Mouse (Mus musculus) lung, postnatal 36 days (tissue): Measurements from ENCODE around the gene Mecom.
A peak's percentile ranks its signal among the peaks of the same experiment; 100 is the strongest.
"Not testable (repeated sequence)": the region's sequence is repeated elsewhere in the genome, so short reads cannot be mapped to it uniquely, and the experiment has no call there.

Experiments
- DNase-seq: peaks from one replicate; pipeline ENCODE4 v3.0.0; 2022; ENCODE audit warnings: mixed read lengths

The Mecom gene

DNA sequence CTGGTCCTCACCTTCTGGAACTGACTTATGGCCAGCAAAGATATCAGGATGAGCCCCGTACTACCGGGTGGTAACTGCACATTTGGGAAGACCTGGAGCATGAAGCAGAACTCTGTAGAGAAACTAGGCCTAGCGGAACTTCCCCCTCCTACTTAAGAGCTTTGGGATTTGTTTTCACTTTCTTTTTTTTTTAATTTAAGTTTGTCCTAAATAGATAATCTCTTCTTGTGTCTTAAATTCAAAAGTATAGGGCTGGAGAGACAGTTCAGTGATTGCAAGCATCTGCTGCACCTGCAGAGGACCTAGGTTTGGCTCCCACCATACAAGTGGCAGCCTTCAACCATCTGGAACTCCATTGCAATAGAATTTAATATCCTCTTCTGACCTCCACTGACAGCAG lies at the start of gene Mecom:
Gene Mecom, minus strand, starts transcription at position 101 of the 400 bp plus-strand sequence.
- no peak for DNase-seq

DNA sequence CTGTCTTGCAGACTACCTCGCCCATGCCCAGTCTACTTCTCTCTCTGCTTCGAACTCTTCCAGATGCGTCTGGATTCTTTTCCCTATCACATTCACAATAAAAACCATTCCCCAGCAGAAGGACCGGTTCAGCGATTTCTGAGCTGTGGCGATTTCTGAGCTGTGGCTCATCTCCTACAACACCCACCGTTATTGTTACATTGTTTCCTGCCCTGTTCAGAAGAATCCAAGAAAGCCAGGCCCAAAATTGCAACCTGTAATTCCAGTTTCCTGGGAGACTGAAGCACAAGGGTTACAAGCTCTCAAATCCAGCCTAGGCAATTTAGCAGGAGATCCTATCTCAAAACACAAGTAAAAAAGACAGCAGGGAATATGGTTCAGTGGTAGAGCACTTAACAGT lies 49.5 kb upstream of the Mecom start:
- DNase-seq = no peak

DNA sequence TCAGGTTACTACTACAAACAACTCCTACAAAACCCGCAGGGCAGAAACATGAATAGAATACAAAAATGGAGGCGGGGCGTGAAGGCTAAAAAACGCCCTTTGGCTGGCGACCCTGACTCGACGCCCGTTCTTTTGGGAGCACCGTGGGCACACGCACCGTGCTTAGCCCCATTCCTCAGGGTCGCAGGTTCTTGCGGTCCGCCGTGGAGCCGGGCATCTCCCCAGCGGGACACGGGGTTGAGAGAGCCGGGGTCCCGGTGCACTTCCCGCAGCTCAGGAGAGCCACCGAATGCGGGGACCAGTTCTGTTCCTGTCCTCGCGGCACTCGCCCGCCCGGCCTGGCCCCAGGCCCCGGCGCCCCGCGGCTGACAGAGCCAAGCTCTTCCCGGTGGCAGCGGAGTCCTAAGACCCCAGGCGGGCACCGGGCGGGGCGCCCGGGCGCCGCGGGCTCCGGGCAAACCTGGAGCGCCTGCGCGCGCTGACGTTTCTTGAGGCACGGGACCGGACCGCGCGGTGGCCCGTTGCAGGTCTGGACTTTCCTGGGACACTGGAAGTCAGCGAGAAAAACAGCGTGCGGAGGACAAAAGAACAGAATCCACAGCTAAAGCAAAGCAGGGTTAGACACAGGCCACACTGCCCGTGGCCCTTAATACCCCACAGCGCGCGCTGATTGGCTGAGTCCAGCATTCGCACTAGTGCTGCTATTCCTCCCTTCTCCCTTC lies 47.5 kb upstream of the Mecom start:
- peak; percentile 46 for DNase-seq

DNA sequence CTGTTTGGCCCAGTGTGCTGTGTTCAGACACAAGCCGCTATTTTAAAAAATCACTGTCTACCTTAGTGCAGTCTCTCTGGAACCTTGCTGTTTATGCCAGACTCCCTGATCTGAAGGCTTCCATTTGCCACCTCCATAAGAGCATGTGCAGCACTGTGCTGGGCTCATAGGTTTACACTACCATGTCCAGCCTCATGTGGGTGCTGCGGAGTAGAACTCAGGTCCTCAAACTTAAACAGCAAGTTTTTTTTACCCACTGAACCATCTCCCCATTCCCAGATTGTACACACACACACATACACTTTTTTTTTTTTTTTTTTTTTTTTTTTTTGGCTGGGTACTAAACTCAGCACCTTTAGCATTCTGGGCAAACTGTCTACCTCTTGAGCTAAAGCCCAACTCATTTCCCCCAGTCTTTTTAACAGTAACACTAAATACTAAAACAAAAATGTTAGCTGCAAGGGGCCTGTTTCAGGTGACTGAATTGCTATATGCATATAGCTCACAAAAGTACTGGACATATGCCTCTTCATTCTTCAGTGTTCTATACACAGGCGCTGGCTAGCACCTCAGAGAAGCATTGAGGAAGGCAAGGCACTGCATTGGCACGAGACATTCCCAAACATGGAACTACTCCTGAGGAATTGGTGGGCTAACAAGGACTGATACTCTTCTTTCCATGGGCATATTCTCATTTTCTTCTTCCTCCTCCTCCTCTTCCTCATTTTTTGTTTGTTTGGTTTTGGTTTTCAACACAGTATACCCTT lies 46.1 kb upstream of the Mecom start:
- DNase-seq = peak; percentile 15

DNA sequence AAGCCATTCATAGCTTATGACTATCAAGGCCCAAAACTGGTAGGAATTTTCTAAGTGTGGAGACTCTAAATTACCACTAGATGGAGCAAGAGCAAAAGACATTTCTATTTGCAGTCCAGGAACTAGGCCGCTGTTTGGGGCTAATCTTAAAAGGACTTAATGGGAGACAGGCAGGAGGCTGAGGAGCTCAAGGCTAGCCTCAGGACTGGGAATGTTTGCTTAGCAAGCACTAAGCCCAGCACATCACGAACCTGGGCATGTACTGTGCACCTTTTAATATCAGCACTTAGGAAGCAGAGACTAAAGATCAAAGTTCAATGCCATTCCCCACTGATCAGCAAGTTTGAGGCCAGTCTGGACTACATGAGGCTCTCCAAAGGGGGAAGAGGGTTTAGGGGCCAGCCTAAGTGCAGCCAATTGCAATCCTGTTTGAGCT lies 44.6 kb upstream of the Mecom start:
- DNase-seq = peak; percentile 61

DNA sequence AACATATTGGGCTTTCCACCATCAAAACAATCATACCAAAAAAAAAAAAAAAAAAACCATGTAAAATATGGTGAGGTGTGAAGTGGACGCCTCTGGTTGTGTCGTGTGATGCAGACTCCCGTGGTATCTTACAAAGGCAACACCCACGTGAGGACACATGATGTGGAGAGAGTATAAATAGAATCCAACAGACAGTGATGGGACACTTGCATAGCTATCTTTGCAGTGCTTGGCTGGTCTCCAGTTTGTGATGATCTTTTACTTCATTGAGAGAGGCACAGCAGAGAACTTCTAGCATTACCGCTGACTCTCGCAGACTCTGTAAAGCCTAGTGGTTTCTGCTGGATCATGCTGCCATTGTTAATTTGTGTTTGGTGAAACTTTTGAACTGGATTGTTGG lies 41.1 kb upstream of the Mecom start:
- DNase-seq = no peak

DNA sequence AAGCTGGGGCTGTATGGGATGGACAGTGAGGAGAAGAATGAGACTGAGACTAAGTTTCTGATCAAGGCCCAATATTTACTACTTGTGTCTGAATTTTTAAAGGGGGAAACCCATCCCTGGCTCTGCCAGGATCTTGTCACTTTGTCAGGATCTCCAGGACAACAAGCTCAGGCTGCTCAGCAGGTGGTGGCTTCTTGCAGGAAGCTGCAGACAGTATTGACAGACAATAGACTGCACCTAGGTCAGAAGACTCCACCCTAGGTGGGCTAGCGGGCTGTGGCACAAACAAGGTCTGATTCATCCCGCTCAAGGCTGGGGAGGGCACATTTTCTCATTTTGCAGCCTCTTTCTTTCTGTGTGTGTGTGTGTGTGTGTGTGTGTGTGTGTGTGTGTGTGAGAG lies 25.7 kb upstream of the Mecom start:
- no peak for DNase-seq

DNA sequence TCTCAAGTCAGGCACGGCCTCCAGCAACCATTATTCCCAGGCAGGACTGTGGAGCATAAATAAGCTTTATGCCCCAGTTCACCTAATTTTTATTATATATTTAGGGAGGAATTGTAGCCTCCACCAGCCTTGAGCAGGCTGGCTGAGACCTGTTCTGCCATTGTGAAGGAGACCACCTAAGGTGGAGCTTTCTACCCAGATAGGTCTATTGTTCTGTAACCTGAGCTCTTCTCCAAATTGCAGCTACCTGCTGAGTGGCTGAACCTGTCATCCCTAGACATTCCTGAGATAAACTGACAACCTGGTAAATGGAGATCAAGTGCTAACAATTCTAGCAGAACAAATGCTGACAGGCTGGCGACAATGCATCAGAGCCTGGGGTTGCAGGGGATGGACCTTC lies 18.5 kb upstream of the Mecom start:
- not testable (repeated sequence) for DNase-seq

DNA sequence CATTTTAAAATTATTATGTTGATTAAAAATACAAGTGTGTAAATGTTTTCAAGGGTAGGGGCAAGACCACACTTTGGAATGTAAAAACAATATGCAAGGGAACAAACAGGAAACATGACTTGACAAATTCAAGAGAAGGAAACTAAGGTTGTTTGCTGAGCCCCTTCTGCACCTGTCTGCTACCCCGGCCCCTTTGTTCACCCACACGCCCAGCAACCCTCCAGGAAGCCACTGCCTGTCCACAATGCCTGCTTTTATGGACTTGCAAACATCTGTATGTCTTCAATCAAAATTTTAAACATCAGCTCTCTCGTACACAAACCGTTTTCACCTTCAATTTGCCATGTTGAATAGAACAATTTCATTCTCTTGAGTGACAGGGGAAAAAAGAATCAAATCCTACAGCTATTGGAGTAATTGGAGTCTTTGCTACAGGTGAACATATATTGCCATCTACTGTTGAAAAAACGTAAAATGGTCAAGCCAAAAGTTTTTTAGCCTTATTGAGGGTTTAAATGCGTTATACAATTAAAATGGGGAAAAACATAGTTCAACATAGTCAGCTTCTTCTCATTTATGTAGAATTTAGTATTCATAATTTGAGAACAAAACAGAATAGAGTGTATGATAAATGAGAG lies 13.0 kb upstream of the Mecom start:
- no peak for DNase-seq

DNA sequence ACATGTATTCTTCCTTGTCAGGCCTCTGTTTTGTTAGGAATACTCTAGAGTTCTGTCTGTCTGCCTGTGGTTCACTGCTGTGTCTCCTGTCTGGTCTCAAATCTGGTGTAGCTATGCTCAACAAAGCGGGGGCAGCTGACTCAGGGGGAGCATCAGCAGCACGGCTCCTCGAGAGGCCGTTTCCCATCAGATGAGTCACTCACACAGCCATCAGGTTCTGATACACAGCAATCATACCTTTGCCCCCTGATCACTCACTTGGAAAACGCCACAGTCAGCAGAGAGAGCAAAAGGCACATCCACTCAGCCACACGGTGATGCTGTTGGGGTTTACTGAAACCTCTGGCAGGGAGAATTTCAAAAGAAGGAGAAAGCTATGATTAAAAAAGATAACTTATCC lies 5.9 kb upstream of the Mecom start:
- no peak for DNase-seq

DNA sequence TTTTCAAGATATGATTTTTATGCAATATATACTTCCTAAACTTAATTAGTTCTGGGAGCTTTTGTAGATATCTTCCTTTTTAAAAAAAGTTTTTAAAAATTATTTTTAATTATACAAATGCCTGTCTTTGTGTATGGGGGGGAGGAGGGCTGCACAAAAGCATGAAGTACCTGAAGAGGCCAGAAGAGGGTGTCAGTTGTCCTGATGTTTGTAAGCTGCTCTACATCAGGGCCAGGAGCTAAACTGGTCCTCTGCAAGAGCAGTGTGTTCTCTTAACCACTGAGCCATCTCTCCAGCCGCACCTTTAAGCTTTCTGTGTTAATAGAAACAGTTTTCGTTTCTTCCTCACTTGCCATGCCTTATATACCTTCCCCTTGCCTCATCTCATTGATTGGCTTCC lies 2.4 kb upstream of the Mecom start:
- no peak for DNase-seq

DNA sequence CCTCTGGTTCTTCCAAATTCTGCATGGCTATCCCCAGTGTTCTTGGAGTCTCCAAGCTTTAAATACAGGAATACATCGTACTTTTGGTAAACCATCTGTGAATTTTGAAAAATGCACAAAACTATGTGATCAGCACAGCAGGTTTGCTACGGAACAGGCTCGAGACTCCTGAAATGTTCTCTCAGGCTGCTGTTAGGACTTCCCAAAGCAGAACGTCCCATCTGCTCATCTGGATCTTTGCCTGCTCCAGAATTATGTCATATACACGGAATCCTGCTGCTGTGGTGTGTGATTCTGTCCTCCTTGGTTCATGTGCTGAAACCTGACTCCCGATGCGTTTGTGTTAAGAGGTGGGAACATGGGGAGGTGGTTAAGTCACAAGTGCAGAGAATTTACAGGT lies 1.1 kb upstream of the Mecom start:
- no peak for DNase-seq

DNA sequence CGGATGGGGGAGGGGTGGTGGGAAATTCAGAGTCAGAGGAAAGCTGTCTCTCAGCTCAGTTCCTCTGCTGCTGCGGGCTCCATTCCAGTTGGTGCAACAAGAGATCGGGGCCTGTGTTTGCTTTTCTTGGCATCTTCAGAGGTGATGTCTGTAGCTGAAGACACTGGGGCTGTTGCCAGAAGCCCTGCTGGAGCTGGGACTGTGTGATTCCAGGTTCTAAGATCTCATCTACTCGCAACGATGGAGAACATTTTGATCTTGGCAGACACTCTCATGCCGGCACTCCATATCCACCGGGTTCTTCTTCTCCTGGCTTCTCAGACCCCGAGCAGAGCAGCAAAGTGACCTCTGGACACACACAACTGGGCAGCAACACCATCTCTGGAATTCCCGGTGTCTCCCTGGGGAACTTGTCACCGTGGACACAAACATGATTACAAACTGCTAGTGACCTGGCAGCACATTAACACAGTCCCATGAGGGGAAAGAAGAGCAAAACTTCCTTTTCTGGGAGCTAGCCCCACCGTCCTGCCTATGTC lies 908 bp downstream of the Mecom start:
- peak; percentile 54 for DNase-seq

DNA sequence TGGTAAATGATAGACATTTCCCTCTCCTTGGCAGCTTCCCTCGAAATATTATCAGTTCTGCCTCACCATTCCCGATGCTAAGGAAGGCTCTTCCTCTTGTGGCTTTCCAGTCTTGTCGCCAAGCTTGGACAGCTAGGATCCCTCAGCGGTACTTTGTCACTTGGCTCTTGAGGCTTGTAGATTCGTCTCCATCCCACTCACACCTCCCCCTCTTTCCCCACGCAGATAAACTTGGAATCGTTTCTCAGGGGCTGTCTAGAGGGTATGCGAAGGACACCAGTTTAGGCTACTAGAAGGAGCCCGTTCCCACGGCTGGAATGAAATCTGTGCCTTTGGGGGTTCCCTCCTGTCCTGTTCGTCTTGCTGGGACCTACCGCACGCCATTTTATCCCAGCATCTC lies 1.4 kb downstream of the Mecom start:
- DNase-seq = peak; percentile 10

DNA sequence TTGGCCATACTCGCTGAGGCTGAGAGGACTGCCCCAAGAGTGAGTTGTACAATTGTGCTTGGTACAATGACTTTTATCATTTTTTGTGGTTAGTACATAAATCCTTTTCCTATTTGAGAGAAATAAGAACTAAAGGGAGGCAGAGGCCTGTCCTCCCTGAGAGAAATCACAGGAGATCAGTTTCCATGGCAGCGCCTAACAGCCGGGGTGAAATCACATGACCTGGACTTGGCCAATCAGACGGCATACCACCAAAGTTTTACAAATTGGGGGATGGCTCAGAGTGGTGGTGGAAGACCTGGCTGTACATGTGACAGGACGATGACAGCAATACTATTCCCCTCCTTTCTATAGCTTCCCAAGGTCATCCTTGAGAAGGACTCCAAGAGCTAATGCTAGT lies 2.6 kb downstream of the Mecom start:
- no peak for DNase-seq

DNA sequence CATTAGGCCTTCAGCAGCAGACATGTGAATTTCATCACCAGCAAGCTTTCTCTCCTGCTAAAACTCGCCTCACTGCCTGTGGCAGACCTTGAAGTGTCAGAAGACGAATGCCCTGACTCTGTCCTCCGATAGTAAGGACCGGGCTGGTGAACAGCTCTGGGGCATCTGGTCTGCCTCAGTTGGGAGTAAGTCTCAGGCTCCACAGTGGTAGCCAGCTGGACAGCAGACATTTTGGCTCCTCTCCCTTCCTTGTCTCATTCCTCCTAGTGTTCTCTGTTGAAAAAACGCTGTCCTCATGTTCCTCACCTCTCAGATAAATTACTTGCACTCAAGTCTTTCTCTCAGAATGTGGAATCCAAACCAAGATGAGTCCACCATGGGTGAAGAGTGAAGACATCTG lies 3.5 kb downstream of the Mecom start:
- DNase-seq = no peak

DNA sequence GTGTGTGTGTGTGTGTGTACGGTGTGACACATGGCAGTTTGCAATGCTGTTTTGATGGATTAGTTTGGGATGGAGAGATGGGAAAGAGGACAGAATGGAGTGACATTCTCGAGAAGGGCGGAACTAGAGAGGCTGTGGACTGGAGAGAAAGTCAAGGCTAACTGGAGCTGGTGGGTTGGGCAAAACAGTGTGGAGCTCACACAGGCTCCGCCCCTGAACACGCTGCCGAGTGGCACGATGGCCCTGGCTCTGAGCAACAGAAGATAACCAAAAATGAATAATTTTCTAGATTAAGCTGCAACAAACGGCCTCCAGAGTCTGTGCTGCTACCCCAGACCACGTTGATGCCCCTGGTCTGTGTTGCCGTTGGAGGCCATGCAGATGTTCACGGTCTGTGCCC lies 12.0 kb downstream of the Mecom start:
- no peak for DNase-seq

DNA sequence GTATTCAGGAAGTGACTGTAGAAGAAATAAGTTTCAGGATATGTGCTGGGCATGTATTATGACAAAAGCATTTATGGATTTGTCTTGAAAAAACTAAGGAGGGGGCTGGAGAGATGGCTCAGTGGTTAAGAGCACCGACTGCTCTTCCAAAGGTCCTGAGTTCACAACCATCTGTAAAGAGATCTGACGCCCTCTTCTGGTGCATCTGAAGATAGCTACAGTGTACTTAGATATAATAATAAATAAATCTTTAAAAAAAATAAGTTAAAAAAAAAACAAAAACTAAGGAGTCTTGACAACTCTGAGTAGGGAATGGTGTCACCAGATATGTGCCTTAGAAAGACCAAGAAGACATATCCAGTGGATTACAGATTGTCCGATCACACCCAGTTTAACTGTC lies 27.1 kb downstream of the Mecom start:
- peak; percentile 36 for DNase-seq

DNA sequence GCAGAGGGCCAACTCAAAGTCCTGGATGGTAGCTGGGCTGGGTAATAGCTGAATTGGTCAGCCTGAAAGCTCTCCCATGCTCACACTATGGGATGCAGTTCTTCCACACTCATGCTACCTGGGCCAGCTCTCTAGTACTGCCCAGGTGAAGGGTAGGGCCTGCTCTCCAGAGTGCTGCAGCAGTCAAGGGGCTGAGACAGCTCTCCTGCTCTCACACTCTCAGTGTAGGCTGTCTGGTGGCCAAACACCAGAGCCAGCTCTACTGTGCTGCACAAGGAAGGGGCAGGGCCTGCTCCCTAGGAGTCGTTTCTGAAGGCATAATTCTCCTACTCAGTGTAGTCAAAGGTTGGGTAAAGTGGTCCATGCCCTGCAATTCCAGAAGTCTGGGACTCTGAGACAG lies 28.4 kb downstream of the Mecom start:
- peak; percentile 17 for DNase-seq

DNA sequence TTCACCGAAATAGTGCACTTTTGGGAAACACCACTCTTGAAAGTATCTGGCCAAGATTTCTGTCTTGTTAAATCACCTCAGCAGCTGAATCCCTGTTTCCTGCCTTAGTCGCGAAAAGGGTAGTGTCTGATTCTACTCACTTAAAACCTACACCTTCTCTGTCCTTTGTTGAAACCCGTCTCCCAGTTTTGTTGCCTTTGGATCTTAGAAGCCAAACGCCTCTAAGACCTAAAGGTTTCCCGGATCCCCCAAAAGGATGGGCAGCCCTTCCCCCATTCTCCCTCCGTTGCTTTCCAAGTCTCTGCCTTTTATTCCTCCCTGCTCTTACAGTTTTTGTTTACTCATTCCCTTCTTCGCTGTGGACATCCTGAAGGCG lies 32.0 kb downstream of the Mecom start:
- no peak for DNase-seq

DNA sequence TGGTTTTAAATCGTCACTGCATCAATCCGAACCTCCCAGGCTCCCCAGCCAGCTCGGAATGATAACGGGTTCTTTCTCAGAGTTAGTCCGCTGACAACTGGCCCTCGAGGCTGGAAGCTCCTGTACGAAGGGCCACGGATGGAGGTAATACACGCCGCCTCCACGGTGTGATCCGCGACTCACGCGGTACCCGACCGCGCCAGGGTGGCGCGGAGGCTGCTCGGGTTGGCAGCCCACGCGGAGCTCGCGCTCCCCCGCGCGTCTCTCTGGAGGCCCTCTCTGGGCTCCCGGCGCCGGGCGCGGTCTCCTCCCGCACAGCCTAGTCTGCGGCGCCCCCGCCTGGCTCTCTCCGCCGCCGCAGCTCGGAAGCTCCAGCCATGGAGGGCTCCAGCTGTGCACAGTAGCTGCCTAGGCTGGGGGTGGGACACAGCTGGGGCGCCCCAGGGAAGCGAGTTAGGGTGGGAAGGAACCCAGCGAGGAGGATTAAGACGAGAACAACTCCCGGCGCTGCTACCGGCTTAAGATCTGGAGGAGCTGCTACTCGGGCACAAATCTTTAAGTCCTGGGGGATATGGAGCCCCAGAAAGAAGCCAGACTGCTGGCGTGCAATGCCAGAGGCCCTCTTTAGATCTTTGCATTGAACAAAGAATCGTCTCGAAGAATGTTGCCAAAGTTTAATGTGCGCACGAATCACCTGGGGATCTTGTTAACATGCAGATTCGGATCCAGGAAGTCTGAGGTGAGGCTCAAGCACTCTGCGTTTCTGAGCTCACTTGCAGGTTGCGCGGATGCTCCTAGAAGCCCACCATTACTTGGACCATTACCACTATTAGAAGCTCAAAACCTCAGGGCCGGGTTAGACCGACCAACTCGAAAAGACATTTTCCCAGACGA lies 32.7 kb downstream of the Mecom start:
- DNase-seq = peak; percentile 85

DNA sequence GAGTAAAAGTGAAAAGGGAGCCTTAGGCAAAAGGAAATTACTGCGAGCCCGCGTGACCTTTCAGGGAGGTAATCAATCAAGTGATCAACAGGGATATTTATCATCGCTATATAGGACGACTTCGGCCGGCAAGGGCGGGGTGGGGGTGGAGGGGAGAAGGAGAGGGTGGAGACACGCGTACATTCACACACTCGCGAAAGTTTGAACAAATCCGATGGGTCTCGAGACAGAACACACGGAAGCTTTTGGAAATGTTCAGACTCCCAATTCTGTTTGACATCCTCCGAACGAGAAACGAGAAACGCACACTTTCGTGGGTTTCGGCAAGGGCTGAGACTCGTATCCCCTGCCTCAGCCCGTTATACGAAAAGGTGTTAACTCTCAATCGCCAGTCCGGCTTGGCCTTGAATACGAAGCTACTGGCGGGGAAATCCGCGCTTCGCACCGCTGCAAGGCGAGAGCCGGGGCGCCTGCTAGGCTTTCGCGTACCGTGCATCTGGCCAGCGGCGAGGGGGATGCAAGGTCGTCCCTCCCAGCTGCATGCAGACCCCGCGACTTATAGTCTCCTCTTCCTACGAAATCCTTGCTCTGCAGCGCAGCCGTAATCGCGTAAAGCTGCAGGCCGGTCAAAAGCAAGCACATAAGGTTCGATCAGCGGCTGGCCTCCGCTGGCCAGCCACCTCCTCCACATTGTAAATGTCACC lies 33.6 kb downstream of the Mecom start:
- peak; percentile 37 for DNase-seq
